Mouse (Mus musculus) ES-Bruce4 (cell line): ENCODE measurements around the gene Serp1. TPM values are rescaled to one million over a fixed set of nuclear protein-coding genes. Genes with fewer than 3 reads are reported as not detected.
"Not testable (repeated sequence)": the region's sequence is repeated elsewhere in the genome, so short reads cannot be mapped to it uniquely, and the experiment has no call there.

Source experiments
- H3K27ac ChIP-seq: 2 replicates; pipeline ENCODE4 v1.5.1; 2012; ENCODE audit warnings: low read length, inconsistent platforms; ENCODE audit not compliant: insufficient read depth
- H3K27me3 ChIP-seq: 2 replicates; pipeline ENCODE4 v1.6.1; 2012; ENCODE audit warnings: mild to moderate bottlenecking, low read length, inconsistent platforms; ENCODE audit not compliant: control insufficient read depth, poor library complexity, insufficient read depth, severe bottlenecking
- H3K36me3 ChIP-seq: 2 replicates; pipeline ENCODE4 v1.6.1; 2012; ENCODE audit warnings: inconsistent platforms, mild to moderate bottlenecking, low read length, moderate library complexity; ENCODE audit not compliant: control insufficient read depth, poor library complexity, insufficient read depth, severe bottlenecking
- H3K4me1 ChIP-seq: one replicate; pipeline ENCODE4 v1.8.1; 2011; ENCODE audit warnings: low read length; ENCODE audit not compliant: control insufficient read depth, insufficient read depth
- H3K4me3 ChIP-seq: 2 replicates; pipeline ENCODE4 v1.5.1; 2011; ENCODE audit warnings: low read depth, mild to moderate bottlenecking, low read length
- H3K9ac ChIP-seq: 2 replicates; pipeline ENCODE4 v1.6.1; 2012; ENCODE audit warnings: low read depth, mild to moderate bottlenecking, inconsistent platforms; ENCODE audit not compliant: poor library complexity, severe bottlenecking
- H3K9me3 ChIP-seq: replicated peaks from 2 replicates; pipeline ENCODE4 v1.6.1; 2012; ENCODE audit warnings: mild to moderate bottlenecking, low read length, inconsistent platforms; ENCODE audit not compliant: control insufficient read depth, poor library complexity, insufficient read depth, severe bottlenecking
- CTCF ChIP-seq: IDR thresholded peaks from one replicate; pipeline ENCODE4 v1.8.1; 2011; ENCODE audit warnings: low read depth, low read length
- EP300 ChIP-seq: IDR thresholded peaks from 2 replicates; pipeline ENCODE4 v1.6.1; 2011; ENCODE audit warnings: low read depth, low read length; ENCODE audit not compliant: insufficient read depth
- POLR2A ChIP-seq: IDR thresholded peaks from one replicate; pipeline ENCODE4 v1.8.1; 2011; ENCODE audit warnings: low read length; ENCODE audit not compliant: insufficient read depth
- polyA plus RNA-seq: library from polyadenylated mRNA; stranded (reverse); fragments of >200 nt; gene quantifications from 2 replicates; pipeline ENCODE4 v1.2.4, GENCODE M21; 2011; ENCODE audit warnings: low read depth; ENCODE audit not compliant: missing spikeins, insufficient read depth, insufficient read length

The Serp1 gene
- polyA plus RNA-seq, 1 experiment = 48.0 TPM

- Histone ChIP-seq H3K27ac (no peak overlapping the region), H3K36me3 (no peaks in the 10 kb centered on the region), H3K9me3 (peaks cover 22% of the 10 kb centered on the region), H3K4me1 (no peaks in the 10 kb centered on the region), H3K27me3 (no peaks in the 10 kb centered on the region), H3K9ac (no peak overlapping the region), H3K4me3 (no peak overlapping the region)
- no peak for TF ChIP-seq CTCF
- no peak for TF ChIP-seq EP300
- TF ChIP-seq POLR2A = no peak
Measured at GRCm38 (mm10) chr3:58487121-58487520, 38.6 kb downstream of the Serp1 start.

- peaks cover 15% of the 10 kb centered on the region for H3K9me3 ChIP-seq
- peak; percentile 87 for TF ChIP-seq CTCF
- no peak for TF ChIP-seq POLR2A
- TF ChIP-seq EP300 = no peak
- no peaks in the 10 kb centered on the region for H3K36me3 ChIP-seq
- no peak overlapping the region for H3K27ac ChIP-seq
- no peak overlapping the region for H3K9ac ChIP-seq
- no peaks in the 10 kb centered on the region for H3K27me3 ChIP-seq
- no peak overlapping the region for H3K4me3 ChIP-seq
- no peaks in the 10 kb centered on the region for H3K4me1 ChIP-seq
Measured at GRCm38 (mm10) chr3:58485883-58486282, 39.8 kb downstream of the Serp1 start.

GRCm38 (mm10) chr3:58478755-58479455 lies 46.8 kb downstream of the Serp1 start:
- Histone ChIP-seq H3K36me3 (no peaks in the 10 kb centered on the region), H3K4me3 (no peak overlapping the region), H3K27me3 (no peaks in the 10 kb centered on the region), H3K9me3 (no peaks in the 10 kb centered on the region), H3K4me1 (no peaks in the 10 kb centered on the region), H3K9ac (no peak overlapping the region), H3K27ac (no peak overlapping the region)
- TF ChIP-seq CTCF (no peak), POLR2A (no peak), EP300 (no peak)

GRCm38 (mm10) chr3:58475298-58475697 lies 50.4 kb downstream of the Serp1 start:
- not testable (repeated sequence) for H3K4me1 ChIP-seq, H3K36me3 ChIP-seq, H3K4me3 ChIP-seq, H3K9me3 ChIP-seq, H3K9ac ChIP-seq, H3K27ac ChIP-seq, H3K27me3 ChIP-seq

Other genes starting within 250 kb of the Serp1 start
- gene Tsc22d2, start 111.2 kb downstream of the Serp1 start, polyA plus RNA-seq = 29.6 and 33.4 TPM in 2 replicates
- gene Eif2a, start 71 bp downstream of the Serp1 start, polyA plus RNA-seq = 184 and 196 TPM in 2 replicates
- gene Selenot, start 50.7 kb upstream of the Serp1 start, polyA plus RNA-seq = 121 and 134 TPM in 2 replicates
- not detected in 2 replicates for gene Erich6, start 111.3 kb upstream of the Serp1 start, polyA plus RNA-seq
- 7.1 and 8.9 TPM in 2 replicates for gene Siah2, start 166.5 kb upstream of the Serp1 start, polyA plus RNA-seq